Mouse (Mus musculus) testis, adult 2 months (tissue): ENCODE measurements at regions not wholly inside any gene's neighbourhood (a gene's known extent, or its start where the extent isn't known, plus 50 kb on each side); places are given as distances from the start of the nearest gene placed in this dataset.

Experiments
- CTCF ChIP-seq: fragments of 200-500 bp; IDR thresholded peaks from 2 replicates; pipeline ENCODE4 v1.5.1; 2012; ENCODE audit warnings: low read depth, mild to moderate bottlenecking, inconsistent platforms, low read length, moderate library complexity; ENCODE audit not compliant: control insufficient read depth, insufficient read depth, insufficient replicate concordance
- POLR2A ChIP-seq: fragments of 200-500 bp; IDR thresholded peaks from 2 replicates; pipeline ENCODE4 v1.6.1; 2012; ENCODE audit warnings: low read depth, mild to moderate bottlenecking, inconsistent platforms, low read length, moderate library complexity; ENCODE audit not compliant: control insufficient read depth

GRCm38 (mm10) chr2:66867457-66868216, 82.9 kb upstream of the Scn7a start:
- TF ChIP-seq CTCF (no peak), POLR2A (no peak)
